Mouse (Mus musculus) heart, adult 2 months (tissue): ENCODE measurements around the gene Pde4d. TPM values are rescaled to one million over a fixed set of nuclear protein-coding genes. Genes with fewer than 3 reads are reported as not detected.

Source experiments
- DNase-seq, 2 experiments: peaks; one replicate each; pipeline ENCODE4 v3.0.0; 2021
- H3K27ac ChIP-seq: fragments of 200-600 bp; 2 replicates; pipeline ENCODE4 v1.8.1; 2022
- H3K27me3 ChIP-seq: fragments of 200-500 bp; 2 replicates; pipeline ENCODE4 v1.6.1; 2012; ENCODE audit warnings: mild to moderate bottlenecking, low read length, inconsistent platforms, mixed read lengths; ENCODE audit not compliant: control insufficient read depth, insufficient read depth
- H3K36me3 ChIP-seq: fragments of 200-500 bp; 2 replicates; pipeline ENCODE4 v1.6.1; 2012; ENCODE audit warnings: low read length, inconsistent platforms; ENCODE audit not compliant: control insufficient read depth, insufficient read depth
- H3K4me1 ChIP-seq: fragments of 200-500 bp; 2 replicates; pipeline ENCODE4 v1.6.1; 2011; ENCODE audit warnings: low read length; ENCODE audit not compliant: control insufficient read depth, insufficient read depth
- H3K4me3 ChIP-seq: fragments of 200-600 bp; 2 replicates; pipeline ENCODE4 v1.8.1; 2022
- H3K79me2 ChIP-seq: fragments of 200-500 bp; replicated peaks from 2 replicates; pipeline ENCODE4 v1.6.1; 2012; ENCODE audit warnings: mild to moderate bottlenecking, inconsistent platforms, low read length, moderate library complexity, mixed read lengths; ENCODE audit not compliant: control insufficient read depth, insufficient read depth
- H3K9ac ChIP-seq: fragments of 200-500 bp; 2 replicates; pipeline ENCODE4 v1.6.1; 2012; ENCODE audit warnings: low read depth, mild to moderate bottlenecking, control low read depth, inconsistent platforms, low read length, mixed read lengths
- CTCF ChIP-seq: fragments of 200-600 bp; IDR thresholded peaks from 2 replicates; pipeline ENCODE4 v1.8.1; 2022; ENCODE audit warnings: antibody characterized with exemption, mild to moderate bottlenecking, moderate library complexity
- EP300 ChIP-seq: fragments of 200-500 bp; IDR thresholded peaks from 2 replicates; pipeline ENCODE4 v1.6.1; 2011; ENCODE audit warnings: low read depth, low read length, control low read depth; ENCODE audit not compliant: insufficient read depth
- POLR2A ChIP-seq: fragments of 200-500 bp; IDR thresholded peaks from 2 replicates; pipeline ENCODE4 v1.6.1; 2011; ENCODE audit warnings: mild to moderate bottlenecking, low read depth, low read length, control low read depth; ENCODE audit not compliant: insufficient read depth
- WGBS: fragments of 180-500 bp; shearing (Covaris S2); methylation state at CpG from one replicate; pipeline ENCODE4 v1.1.7; 2018; 5-methylcytosine and 5-hydroxymethylcytosine counted together
- intact Hi-C: fragments of 180-260 bp; cut with DNase I; formaldehyde crosslinking; loops from one replicate; pipeline ENCODE4 v1.15.1; 2025
- polyA plus RNA-seq: library from polyadenylated mRNA; depleted of rRNA; stranded (reverse); fragments of >200 nt; gene quantifications from 2 replicates; pipeline ENCODE4 v1.2.3, GENCODE M21; 2012
- total RNA-seq, 2 experiments: library from RNA; stranded (reverse); gene quantifications; 2 replicates each; pipeline ENCODE4 v1.2.3; 2021

The Pde4d gene
- total and polyA plus RNA-seq, 3 experiments = 11.5 to 40.1 (median 38.1) TPM

- H3K4me3 ChIP-seq = no peak overlapping the region
- intact Hi-C loops = no loop called here
- DNase-seq = no peak
- H3K27me3 ChIP-seq = no peaks in the 10 kb centered on the region
- peaks cover 1% of the 10 kb centered on the region; the same call in 1 of the 2 replicates for H3K4me1 ChIP-seq
- H3K27ac ChIP-seq = no peak overlapping the region
- no peaks in the 10 kb centered on the region for H3K79me2 ChIP-seq
- no peaks in the 10 kb centered on the region for H3K36me3 ChIP-seq
- 67% methylated on average over 2 of the region's 2 CpGs for WGBS
- no peak overlapping the region for H3K9ac ChIP-seq
- TF ChIP-seq POLR2A (no peak), EP300 (no peak), CTCF (no peak)
These were observed 1177.5 kb downstream of the Pde4d start for GRCm38 (mm10) chr13:109627265-109627664.

DNA sequence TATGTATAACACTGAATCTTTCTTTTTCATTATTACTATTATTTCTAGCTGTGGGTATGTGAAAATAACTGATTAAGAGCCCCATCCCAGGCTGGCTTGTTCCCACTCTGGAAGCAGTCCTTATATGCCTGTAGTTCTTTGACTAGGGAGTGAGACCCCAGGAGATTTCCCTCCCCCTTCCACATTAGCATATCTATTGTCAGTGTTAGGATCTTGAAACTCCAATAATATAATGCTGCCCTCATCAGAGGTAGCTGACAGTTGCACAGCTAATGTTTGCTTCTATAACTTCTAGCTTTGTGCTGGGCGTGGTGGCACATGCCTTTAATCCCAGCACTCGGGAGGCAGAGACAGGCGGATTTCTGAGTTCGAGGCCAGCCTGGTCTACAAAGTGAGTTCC, 1178.9 kb downstream of the Pde4d start:
- Histone ChIP-seq H3K36me3 (no peaks in the 10 kb centered on the region), H3K4me1 (peaks cover 1% of the 10 kb centered on the region; the same call in 1 of the 2 replicates), H3K27me3 (no peaks in the 10 kb centered on the region), H3K79me2 (no peaks in the 10 kb centered on the region), H3K27ac (no peak overlapping the region), H3K9ac (no peak overlapping the region), H3K4me3 (no peak overlapping the region)
- intact Hi-C loops = no loop called here
- 94% methylated on average over 4 of the region's 4 CpGs for WGBS
- TF ChIP-seq EP300 = no peak
- TF ChIP-seq CTCF = no peak
- TF ChIP-seq POLR2A = no peak
- DNase-seq = no peak

- Histone ChIP-seq H3K27me3 (no peaks in the 10 kb centered on the region), H3K79me2 (no peaks in the 10 kb centered on the region), H3K27ac (no peak overlapping the region), H3K36me3 (no peaks in the 10 kb centered on the region), H3K4me3 (no peak overlapping the region), H3K4me1 (peaks cover 1% of the 10 kb centered on the region; the same call in 1 of the 2 replicates), H3K9ac (no peak overlapping the region)
- 86% methylated on average over 5 of the region's 5 CpGs for WGBS
- DNase-seq = no peak
- intact Hi-C loops = no loop called here
- no peak for TF ChIP-seq EP300
These were observed 1179.5 kb downstream of the Pde4d start for GRCm38 (mm10) chr13:109629216-109629615.

- TF ChIP-seq POLR2A = no peak
- no peak for TF ChIP-seq CTCF
- TF ChIP-seq EP300 = no peak
- no peak for DNase-seq
- intact Hi-C loops = no loop called here
- Histone ChIP-seq H3K27me3 (no peaks in the 10 kb centered on the region), H3K9ac (no peak overlapping the region), H3K36me3 (no peaks in the 10 kb centered on the region), H3K27ac (no peak overlapping the region), H3K4me3 (no peak overlapping the region), H3K79me2 (no peaks in the 10 kb centered on the region), H3K4me1 (peaks cover 1% of the 10 kb centered on the region; the same call in 1 of the 2 replicates)
- WGBS = 55% methylated on average over 10 of the region's 10 CpGs
These were observed 1181.8 kb downstream of the Pde4d start for GRCm38 (mm10) chr13:109631399-109632026.

- peaks cover 1% of the 10 kb centered on the region; the same call in 1 of the 2 replicates for H3K4me1 ChIP-seq
- no peaks in the 10 kb centered on the region for H3K79me2 ChIP-seq
- intact Hi-C loops = no loop called here
- peak overlapping the region; percentile 8; the same call in 1 of the 2 replicates for H3K4me3 ChIP-seq
- 28% methylated on average over 7 of the region's 7 CpGs for WGBS
- no peaks in the 10 kb centered on the region for H3K36me3 ChIP-seq
- H3K9ac ChIP-seq = no peak overlapping the region
- TF ChIP-seq POLR2A (no peak), CTCF (no peak), EP300 (no peak)
- H3K27ac ChIP-seq = no peak overlapping the region; the same call in 1 of the 2 replicates
- no peaks in the 10 kb centered on the region for H3K27me3 ChIP-seq
- peak; percentile 23 to 35 for DNase-seq
These were observed 1182.8 kb downstream of the Pde4d start for GRCm38 (mm10) chr13:109632387-109633036.

GRCm38 (mm10) chr13:109633037-109633418, 1183.3 kb downstream of the Pde4d start:
- Histone ChIP-seq H3K36me3 (no peaks in the 10 kb centered on the region), H3K4me1 (peaks cover 1% of the 10 kb centered on the region; the same call in 1 of the 2 replicates), H3K27me3 (no peaks in the 10 kb centered on the region), H3K27ac (no peak overlapping the region), H3K79me2 (no peaks in the 10 kb centered on the region), H3K4me3 (no peak overlapping the region), H3K9ac (no peak overlapping the region)
- DNase-seq = no peak
- 31% methylated on average over 3 of the region's 3 CpGs for WGBS
- TF ChIP-seq CTCF = no peak
- TF ChIP-seq EP300 = no peak
- intact Hi-C loops = no loop called here
